Mouse (Mus musculus) layer of hippocampus, postnatal 14 days (tissue): ENCODE measurements at regions not wholly inside any gene's neighbourhood (a gene's known extent, or its start where the extent isn't known, plus 50 kb on each side); places are given as distances from the start of the nearest gene placed in this dataset.

ENCODE experiments used
- DNase-seq, 2 experiments: peaks; one replicate each; pipeline ENCODE4 v3.0.0; 2021 to 2022; ENCODE audit warnings: low spot score in 2 of 2, mixed read lengths in 1 of 2

DNA sequence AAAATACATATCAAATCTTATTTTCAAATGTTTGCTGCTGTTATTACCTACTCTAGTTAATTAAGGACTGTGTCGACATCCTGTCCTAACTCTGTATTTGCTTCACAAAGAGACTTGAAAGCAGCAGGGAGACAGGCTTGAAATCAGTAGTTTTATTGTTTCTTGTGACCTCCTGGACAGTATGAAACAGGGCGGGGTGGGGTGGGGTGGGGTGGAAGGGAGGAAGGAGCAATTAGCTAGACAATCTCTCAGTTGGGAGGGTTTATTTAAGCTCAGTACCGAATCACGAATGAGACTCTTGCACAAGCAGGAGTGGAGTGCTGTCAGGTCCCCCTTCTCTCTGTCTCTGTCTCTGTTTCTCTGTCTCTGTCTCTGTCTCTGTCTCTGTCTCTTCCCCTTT is 421.2 kb downstream of the Btg1 start:
- no peak for DNase-seq

DNA sequence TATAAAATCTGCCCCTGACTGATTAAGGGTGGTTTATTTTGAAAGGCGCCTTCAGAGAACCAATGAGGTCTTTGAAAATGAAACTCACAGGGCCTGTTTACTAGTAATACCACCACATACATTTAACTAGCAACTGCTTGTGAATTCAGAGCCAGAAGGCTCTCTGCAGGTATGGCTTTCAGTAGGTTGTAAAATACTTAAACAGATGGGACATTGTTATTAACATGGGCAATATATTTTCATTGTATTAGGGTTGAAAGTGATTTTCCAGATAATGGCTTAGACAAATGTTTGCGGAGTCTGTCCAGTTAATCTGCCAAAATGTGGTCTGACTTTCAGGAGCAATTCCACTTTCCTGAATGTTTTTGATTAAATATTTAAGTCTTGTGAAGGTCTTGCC is 430.8 kb downstream of the Btg1 start:
- no peak for DNase-seq

DNA sequence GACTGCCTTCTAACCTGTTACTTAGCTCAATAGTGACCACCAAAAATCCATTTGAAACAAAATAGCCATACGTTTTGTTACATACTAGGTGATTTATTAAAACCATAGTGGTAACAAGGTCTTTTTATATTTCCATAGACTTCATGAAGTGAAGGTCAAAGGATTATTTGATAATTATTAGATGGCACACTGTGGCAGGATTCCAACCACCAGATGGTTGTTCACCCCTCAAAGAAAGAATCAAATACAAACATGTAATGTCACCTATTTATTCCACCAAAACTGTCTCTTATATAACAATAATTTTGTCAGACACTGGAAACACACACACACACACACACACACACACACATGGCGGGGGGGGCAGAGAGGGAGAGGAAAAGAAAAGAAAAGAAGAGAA is 431.2 kb downstream of the Btg1 start:
- DNase-seq = no peak

DNA sequence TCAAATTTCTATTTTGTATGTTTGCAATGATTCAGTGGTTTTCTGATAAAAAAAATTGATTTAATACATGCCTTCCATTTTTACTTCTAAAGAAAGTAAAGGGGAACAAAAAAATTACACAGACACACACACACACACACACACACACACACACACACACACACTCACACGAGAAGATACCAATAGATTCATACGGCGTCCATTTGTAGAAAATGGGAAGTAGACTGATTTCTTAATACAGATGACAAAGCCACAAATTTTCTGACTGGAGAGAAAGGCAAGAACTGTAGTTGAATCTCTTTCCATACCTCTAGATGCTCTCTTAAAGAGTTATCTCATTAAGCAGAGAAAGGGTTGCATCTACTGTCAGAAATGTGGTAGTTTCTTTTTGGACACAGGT is 424.9 kb upstream of the Dcn start:
- DNase-seq = no peak

DNA sequence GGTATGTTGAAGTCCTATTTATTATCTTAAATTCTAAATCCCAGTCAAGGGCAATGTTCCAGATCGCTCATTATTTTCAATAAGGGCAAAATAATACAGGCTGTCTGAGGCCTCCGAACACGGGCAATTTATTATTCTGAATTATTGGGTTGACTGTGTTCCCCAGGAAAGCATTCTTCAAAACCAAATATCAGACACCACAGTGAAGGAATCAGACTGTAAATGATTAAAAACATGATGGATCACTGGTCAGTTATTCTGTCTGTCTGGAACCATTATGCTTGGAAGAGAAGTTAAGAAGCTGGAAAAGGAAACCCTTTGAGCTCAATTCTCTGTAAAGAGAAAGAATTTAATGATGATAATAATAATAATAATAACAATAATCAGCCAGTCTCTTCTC is 417.4 kb upstream of the Dcn start:
- DNase-seq = no peak

DNA sequence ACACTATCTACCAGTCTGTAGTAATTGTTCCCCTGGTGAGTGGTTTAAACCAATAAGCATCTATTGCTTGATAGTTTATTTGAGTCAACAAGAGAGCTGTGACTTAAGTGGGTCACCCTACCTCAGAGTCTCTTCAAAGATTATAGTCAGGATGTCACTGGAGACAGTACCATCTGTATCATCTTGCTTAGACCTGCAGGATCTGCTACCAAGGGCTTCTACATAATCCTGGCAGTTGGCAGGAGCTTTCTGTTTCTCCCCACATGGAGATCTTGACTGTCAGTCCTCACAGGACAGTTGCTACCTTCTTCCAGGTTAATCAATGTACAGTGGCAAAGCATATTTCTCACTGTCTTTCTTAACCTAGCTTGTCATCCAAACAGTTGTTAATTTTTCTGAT is 414.9 kb upstream of the Dcn start:
- DNase-seq = no peak

DNA sequence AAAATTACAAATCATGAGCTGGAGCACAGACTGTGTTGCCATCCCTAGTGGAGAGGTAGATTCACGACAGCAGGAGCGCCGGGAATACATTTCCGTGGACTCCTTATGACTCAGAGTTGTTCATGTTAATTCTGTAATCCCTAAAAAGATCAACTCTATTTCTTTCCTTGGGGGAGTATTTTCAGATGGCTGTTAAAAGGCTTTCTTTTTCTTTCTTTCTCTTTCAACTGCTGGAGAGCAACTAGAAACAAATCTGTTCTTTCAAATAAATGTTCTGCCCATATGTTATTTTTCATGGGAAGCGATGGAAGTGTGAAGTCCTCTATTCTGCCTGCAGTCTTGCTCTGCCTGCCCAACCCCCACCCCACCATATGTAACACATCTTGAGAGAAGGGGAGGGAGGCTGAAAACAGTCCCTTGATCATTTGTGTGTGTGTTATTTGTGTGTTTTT is 401.4 kb upstream of the Dcn start:
- peak; percentile 12 to 49 for DNase-seq

DNA sequence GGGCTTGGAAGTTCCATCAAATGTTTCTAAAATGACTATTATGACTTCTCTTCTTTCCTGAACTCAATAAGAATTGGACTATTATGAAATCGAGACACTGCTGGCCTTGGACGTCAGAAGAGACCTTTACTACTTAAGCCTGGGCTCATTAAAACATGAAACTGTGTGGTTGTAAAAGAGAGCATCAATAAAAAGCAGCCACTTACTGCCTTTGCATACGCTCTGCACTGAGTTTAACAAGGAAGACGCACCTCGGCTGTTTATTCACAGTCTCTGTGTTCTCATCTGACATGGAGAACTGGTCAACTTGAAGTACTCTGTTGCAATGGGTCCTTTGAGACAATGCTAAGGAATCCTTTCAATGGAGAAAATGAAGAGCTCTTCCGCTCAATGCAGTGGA is 399.8 kb upstream of the Dcn start:
- DNase-seq = no peak

DNA sequence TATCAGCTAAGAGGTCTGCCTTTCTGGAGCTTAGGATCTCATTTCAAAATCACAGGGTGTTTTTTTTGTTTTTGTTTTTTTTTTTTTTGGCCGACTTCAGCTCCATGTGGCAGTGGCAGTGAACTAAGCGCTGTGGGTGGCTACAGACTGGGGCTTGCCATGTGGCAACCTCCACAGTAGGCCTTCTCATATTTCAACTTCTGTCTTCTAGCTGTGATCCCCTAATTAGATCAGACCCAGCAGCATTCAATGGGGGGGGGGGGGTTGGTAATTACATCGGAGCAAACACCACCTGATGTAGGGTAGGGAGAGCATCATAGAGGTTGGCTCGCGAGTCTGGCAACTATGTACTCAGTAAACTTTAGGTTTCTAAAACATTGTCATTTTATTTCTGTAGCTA is 392.1 kb upstream of the Dcn start:
- peak in 1 of 2 experiments; percentile 8 for DNase-seq

DNA sequence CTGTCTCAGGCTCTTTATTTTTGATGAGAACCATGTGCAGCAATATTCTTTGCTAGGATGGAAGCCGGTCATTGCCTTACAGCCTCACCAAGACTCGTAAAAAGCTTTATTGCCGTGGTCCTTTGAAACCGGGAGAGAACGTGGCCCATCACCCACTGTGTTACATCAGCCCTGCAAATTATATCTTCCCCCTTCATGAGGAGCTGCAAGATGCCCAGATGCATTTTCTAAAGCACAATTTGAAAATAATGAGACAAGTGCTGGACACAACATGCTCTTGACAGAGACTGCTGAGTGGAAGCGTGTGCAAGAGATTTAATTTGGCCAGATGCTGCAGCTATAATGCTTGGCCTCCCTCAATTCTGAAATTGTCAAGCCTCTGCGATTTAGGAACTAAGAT is 389.2 kb upstream of the Dcn start:
- DNase-seq = no peak

DNA sequence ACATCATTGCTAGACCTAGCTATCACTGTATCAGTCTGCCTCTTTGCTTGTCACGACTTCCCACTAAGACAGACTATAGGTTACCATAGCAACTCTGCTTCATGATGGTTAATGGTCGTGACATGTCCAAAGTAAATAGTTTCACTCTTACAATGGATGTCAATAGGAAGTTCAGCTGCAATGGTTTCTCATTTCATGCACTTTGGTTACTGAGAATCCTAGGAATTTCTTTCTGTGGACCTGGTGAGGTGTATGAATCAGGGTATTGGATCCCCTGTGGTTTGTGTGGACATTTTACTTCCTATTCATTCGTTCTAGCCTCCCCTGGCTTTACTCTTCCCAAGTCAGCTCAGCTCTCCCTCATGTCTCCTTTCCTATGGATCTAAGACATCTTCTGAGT is 385.5 kb upstream of the Dcn start:
- DNase-seq = no peak

DNA sequence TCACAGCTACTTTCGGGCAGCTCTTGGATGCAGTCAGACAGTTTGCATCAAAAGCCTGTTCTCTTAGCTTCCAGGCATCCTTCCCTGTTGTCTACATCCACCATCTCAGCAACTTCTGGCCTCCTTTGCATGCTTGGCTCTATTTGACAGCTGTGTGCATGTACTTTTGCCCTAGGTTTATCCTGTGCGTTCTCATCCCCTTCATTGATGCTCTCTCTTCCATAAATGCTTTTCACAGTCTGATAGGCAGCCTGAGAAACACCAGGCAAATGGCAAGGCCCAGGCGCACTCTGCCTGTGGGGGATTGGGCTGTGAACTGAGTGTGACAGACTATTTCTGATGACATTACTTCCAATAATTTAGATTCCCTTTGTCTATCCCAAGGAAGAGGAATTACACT is 364.9 kb upstream of the Dcn start:
- DNase-seq = no peak

DNA sequence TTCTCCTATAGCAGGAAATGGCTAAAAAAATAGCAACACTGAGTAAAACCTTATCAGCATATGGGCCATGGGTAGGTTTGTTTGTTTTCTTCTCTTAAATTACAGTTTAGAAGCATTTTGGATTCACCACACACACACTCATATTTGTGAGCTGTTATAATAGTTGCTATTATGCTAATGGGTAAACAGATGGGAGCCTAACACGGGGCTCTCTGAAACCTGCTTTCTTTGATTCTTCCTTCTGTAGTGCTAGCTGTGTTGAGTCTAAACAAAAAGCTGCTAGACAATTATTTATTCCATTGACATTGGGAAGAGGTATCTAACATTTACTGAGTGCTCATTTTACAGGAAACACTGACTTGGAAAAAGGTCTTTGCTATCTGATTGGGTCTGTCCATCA is 356.7 kb upstream of the Dcn start:
- peak in 1 of 2 experiments; percentile 36 for DNase-seq

DNA sequence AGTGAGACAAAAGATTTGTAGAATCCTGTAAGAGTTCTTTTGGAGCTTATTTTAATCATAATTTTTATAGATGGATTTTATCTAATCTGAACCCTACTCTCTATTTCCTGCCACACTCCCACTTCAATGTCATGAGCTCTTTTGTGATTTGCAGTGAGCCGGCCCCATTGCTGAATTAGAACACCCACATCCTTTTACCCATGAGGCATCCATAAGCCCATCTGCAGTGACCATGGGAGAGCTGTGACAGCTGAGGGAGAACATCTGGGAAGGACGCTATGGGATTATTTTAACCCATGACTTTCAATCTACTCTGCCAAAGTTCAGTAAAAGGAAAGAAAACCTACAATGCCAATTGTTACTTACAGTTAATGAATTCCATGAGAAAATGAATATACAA is 337.8 kb upstream of the Dcn start:
- DNase-seq = no peak

DNA sequence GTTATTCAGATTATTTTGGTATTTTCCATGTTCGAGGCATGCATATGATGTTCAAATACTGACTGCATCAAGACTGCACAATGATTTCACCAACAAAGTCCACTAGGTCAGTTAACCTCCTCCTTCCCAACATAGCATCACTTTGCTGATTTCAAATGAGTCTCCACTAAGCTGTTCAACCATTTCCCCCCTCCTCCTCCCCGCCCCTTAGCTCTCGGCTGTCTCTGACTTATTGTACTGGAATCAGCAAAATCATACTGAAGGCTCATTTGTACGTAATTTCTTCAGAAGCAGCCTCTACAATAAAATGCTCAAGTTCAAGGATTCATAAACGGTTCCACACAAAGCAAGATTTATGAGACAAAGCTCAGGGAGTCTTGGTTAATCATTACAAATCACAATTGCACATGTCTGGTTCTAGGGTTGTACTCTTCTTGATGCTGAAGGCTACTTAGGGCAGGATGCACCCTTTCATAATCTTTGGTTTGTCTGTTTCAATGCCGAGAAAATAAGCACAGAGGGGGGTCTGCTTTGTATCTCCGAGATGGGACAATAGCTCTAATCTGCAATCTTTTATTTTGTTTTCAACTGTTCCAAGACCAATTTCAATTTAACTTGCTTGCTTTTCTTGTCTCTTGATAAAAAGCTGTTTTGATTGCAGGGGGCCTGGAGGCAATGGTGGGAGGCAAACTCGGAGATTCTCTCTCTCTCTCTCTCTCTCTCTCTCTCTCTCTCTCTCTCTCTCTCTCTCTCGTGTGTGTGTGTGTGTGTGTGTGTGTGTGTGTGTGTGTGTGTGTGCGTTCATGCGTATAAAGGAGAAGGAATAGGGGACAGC is 320.6 kb upstream of the Dcn start:
- no peak for DNase-seq

DNA sequence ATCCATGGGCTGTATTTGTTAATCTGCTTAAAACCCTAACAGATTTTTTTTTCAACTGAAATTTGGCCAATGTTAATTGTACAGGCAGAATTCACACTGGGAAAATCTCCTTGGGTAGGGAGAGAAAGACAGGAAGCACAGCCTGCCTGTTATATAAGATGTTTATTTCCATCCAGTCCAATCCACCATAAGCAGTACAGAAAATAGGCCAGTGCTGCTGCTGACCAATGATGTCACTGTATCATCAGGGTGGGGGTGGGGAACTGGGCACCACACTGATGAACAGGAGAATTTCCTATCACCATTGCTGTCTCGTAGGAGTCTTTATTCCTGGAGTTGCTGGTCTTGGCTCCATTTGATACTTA is 320.0 kb upstream of the Dcn start:
- DNase-seq = no peak

DNA sequence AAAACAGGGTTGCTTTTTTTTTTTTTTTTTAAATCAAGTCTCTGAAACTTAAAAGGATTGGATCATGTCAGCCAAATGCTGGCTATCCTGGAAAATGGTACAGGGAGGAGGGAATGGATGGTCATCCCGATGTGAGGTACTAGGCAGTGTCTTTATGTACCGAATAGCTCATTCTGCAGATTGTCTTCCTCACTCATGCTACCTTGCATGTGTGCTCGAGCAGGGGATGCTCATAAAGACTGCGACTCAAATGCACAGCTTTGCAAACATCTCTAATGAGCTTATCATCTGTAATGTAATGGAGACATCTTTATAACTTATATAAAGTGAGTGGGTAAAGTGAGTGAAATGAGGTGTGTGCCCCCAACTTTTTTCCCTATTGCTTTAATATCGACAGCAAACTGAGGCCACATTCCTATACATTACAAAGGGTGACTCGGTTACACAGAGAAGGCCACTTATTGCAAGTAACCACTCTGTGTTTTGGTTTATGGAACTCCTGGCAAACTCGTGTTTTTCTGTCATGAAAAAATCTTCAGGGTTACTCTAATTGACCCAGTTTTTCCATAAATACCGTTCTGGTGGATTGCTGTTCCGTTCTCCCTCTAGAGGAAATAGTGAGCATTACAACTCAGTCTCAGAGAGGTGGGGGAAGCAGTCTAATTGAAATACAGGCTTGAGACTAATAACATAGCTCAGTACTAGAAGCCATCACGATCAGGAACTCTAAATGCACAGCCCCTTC is 319.4 kb upstream of the Dcn start:
- DNase-seq = peak in 1 of 2 experiments; percentile 71

DNA sequence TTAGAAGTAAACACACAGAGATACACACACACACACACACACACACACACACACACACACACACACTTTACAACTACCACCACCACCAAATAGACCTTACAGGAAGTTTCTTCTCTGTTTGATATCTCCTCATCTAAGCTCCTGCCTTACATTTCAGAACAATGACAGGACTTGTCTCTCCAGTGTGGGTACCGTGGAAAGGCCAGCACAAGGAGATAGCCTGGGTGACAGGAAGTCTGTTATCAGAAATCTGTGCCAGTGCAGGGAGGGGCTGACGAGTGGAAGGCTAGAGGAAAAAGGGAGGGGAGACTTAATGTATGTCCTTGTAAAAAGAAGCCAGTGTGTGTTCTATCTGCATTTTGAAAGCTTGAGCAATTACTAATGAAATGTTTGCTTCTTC is 318.5 kb upstream of the Dcn start:
- no peak for DNase-seq

DNA sequence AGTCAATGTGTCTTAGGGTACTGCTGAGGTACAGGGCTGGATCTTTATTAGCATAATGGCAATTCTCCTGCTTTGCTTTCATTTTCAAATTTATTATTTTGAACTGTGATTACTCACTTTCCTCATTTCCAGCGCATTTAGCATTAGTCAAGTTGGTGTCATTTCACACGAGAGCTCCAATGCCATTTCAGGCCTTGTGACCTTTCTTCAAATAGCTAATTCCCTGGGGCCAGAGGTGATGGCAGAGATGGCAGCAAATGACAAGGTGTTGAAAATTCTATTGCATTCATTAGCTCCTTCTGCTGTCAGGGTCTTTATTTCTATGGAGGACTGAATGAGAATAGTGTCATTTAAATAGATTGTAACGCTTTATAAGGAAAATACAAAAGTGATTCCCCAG is 300.9 kb upstream of the Dcn start:
- DNase-seq = no peak

DNA sequence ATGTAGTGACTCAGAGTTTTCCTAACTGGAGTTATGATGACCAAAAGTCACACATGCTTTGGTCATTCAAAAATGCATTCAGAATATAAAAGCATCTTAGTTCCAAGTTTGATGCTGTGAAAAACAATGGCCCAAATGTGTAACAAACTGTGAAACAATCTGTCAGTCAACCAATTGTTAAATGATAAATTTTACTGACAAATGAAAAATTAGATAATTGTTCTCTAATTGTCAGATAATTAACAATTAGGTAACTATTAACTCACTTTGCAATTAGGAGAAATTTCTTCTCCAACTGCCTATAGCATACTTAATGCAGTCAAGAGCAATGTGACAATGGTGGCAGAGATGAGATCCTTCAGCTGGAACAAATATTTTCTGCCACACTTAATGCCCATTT is 289.7 kb upstream of the Dcn start:
- DNase-seq = no peak

DNA sequence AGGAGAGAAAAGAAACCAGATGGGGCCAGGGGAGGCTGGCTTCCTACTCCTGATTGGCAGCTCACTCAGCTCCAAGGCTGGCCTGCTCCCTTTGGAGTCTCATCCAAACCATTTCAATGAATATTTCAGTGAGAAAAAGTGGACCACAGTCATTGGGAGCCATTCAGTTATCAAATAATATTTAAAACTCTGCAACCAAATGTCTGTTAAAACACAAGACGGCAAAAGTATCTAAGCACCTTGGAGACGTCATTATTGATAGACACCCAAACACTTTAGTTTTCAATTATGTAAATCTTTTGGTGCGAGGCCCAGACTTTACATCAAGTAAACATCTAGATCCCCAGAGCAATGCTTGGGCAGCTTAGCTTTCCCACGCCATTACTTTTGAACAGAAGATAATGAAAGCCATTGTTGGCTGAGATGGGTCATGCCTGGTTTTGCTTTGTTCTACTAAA is 268.1 kb upstream of the Dcn start:
- DNase-seq = peak in 1 of 2 experiments; percentile 9

DNA sequence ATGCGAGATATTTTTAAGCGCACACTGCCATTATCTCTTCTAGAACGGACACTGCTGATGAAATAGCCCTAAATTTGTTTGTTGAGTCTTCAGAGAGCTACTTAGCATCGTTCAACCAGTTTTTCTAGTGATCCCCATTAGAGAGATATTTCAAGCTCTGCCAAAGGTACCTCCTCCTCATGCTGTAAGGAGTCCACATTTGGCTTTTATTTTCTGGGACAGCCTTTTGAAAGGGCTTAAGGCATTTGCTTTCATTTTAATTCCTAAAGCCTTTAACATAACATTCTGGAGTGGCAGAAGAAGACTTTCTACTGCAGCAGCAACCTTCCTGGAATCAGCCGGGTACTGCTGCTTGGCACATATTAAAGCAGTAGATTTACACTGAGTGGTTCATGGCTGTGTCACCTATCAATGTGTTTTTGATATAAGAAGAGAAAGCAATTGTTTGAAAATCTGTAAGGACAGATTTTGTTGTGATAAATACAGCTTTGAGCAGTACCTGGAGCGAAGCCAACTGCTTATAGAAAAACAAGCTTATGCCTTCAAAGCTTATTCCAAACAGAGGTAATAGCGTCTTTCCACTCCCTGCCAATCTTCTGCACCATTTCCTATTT is 267.5 kb upstream of the Dcn start:
- DNase-seq = no peak
